ENCODE assay signal across 20 mouse cellular contexts in the genomic region with DNA sequence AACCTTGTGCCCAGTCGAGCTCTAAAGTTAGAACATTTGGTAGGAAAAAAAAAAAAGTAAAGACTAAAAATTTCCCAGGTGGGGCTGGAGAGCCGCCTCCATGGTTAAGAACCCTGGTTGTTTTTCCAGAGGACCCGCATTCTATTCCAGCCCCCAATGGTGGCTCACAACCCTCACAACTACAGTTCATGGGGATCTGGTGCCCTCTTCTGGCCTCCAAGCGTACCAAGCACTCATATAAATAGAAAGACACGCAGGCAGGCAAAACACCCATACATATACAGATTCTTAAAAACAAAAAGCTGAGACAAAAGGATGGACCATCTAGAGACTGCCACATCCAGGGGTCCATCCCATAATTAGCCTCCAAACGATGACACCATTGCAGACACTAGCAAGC. TPM values are rescaled to one million over a fixed set of nuclear protein-coding genes. Genes with fewer than 3 reads are reported as not detected.
A peak's percentile ranks its signal among the peaks of the same experiment; 100 is the strongest.
DNase-seq lines count a peak whose midpoint lies in the region; ATAC-seq and TF ChIP-seq lines count a peak whose summit lies in the region.
"Had no signal": no experiment of that assay in that cellular context is flagged by ENCODE, and none has a peak within 500 bp of the region (broad histone marks: within the 10 kb centered on the region; RNA-seq: fewer than 3 reads in every experiment).

No protein-coding gene starts in this region.

- POLR2A ChIA-PET in Patski (lab: Charles Lee): no interaction called here

- no peak overlapping the region for H3K27ac ChIP-seq in kidney, adult 2 months (ENCODE audit: insufficient read depth, low read depth, low read length)
- no peak overlapping the region for H3K27ac ChIP-seq in lung, postnatal 0 days (ENCODE audit: low read length)
- H3K27ac ChIP-seq: lung, embryonic 15.5 days; midbrain, embryonic 10.5 days had no signal

- no peak for DNase-seq in kidney, adult 2 months
- DNase-seq in kidney, adult 9 months: no peak
- DNase-seq in lung, postnatal 0 days (ENCODE audit: low spot score): no peak
- DNase-seq in lung, postnatal 36 days: no peak
- no peak for DNase-seq in Patski (ENCODE audit: low read depth, low spot score)
- DNase-seq in naive thymus-derived CD4-positive, alpha-beta T cell, adult 2 months (ENCODE audit: low read depth): peak; percentile 39
- no peak for DNase-seq in layer of hippocampus, postnatal 36 days
- DNase-seq in right cerebral cortex, postnatal 25 days: no peak
- DNase-seq: gastrocnemius, postnatal 36 days had no signal

- H3K4me3 ChIP-seq in kidney, adult 2 months (ENCODE audit: insufficient read depth, low read depth, low read length): no peak overlapping the region
- H3K4me3 ChIP-seq in lung, postnatal 0 days (ENCODE audit: low read depth, low read length): no peak overlapping the region
- H3K4me3 ChIP-seq: heart, embryonic 12.5 days; lung, embryonic 15.5 days; midbrain, embryonic 10.5 days; myocyte had no signal

- WGBS in kidney, adult 2 months: 89% methylated on average over 6 of the region's 6 CpGs
- 90% methylated on average over 6 of the region's 6 CpGs for WGBS in lung, postnatal 0 days

- 0 out of 2 replicates have a peak, but pooled peaks cover 4% of the 10 kb centered on the region for H3K4me1 ChIP-seq in kidney, adult 2 months (ENCODE audit: control insufficient read depth, insufficient read depth, low read length)
- no peaks in the 10 kb centered on the region for H3K4me1 ChIP-seq in lung, postnatal 0 days (ENCODE audit: insufficient read depth, low read depth, low read length)
- H3K4me1 ChIP-seq: heart, embryonic 12.5 days had no signal

- peak; percentile 69 for TF ChIP-seq CTCF in kidney, adult 2 months (conservative IDR thresholded peaks at IDR 0.05; ENCODE audit: insufficient read depth, insufficient read length, low read depth, low read length)
- peak; percentile 39 for TF ChIP-seq CTCF in lung, postnatal 0 days (IDR thresholded peaks at IDR 0.05)
- TF ChIP-seq CTCF in Patski (IDR thresholded peaks at IDR 0.05): peak; percentile 54

- H3K9me3 ChIP-seq in lung, postnatal 0 days (ENCODE audit: low read length): no peaks in the 10 kb centered on the region
- H3K9me3 ChIP-seq: G1E; heart, embryonic 12.5 days; lung, embryonic 15.5 days; midbrain, embryonic 10.5 days had no signal

- H3K36me3 ChIP-seq in kidney, adult 2 months (ENCODE audit: control insufficient read depth, insufficient read depth, low read length): no peaks in the 10 kb centered on the region
- no peaks in the 10 kb centered on the region for H3K36me3 ChIP-seq in lung, postnatal 0 days (ENCODE audit: insufficient read depth, low read length)
- H3K36me3 ChIP-seq: G1E; heart, embryonic 12.5 days; lung, embryonic 15.5 days; midbrain, embryonic 10.5 days had no signal

- H3K4me2 ChIP-seq in lung, postnatal 0 days (replicated peaks; ENCODE audit: low read depth, low read length): no peak overlapping the region
- H3K4me2 ChIP-seq: heart, embryonic 12.5 days; lung, embryonic 15.5 days had no signal

- TF ChIP-seq POLR2A in kidney, adult 2 months (IDR thresholded peaks at IDR 0.05; ENCODE audit: low read depth, low read length): no peak

- no peak for ATAC-seq in lung, postnatal 0 days
- no peak for ATAC-seq in Patski

- TF ChIP-seq EP300 in lung, postnatal 0 days (IDR thresholded peaks at IDR 0.05): no peak

- CTCF ChIA-PET in Patski (lab: Charles Lee): interaction anchor here (0.7 to 1.5 kb wide), 4 partner anchors 10 to 71 kb away, joined by 3 read pairs; no protein-coding TSS in a partner anchor

- no peak overlapping the region for H3K9ac ChIP-seq in lung, postnatal 0 days (replicated peaks; ENCODE audit: low read depth)
- H3K9ac ChIP-seq: heart, embryonic 12.5 days; lung, embryonic 15.5 days had no signal

- in situ Hi-C loops in Patski (cut with MboI; ENCODE audit: low pct_unique_long_range_greater_than_20kb): no loop called here

- H3K27me3 ChIP-seq in kidney, adult 2 months (replicated peaks; ENCODE audit: control insufficient read depth, insufficient read depth, low read length): no peaks in the 10 kb centered on the region
- H3K27me3 ChIP-seq in lung, postnatal 0 days (replicated peaks; ENCODE audit: insufficient read depth, low read length): no peaks in the 10 kb centered on the region
- no peaks in the 10 kb centered on the region for H3K27me3 ChIP-seq in Patski
- H3K27me3 ChIP-seq: heart, embryonic 12.5 days; lung, embryonic 15.5 days had no signal

RNA-seq across cellular contexts. Expression of a gene that starts 2.1 kb away (rescaled TPM):
- polyA plus RNA-seq in kidney, adult 2 months (2012; rRNA removed): 0.07 and 0.23 TPM in 2 replicates
- polyA plus RNA-seq in lung, postnatal 0 days (2015; fragmentation: Nextera tagmentation; extraction: Ambion mirVana): 0.20 TPM in 1 of 2 replicates, not detected in the other
- polyA plus RNA-seq in Patski (2021): 0.23 TPM
- total RNA-seq in layer of hippocampus, postnatal 36 days (2021): not detected
- total RNA-seq: adrenal gland, adult 18-20 months; gastrocnemius, postnatal 36 days; layer of hippocampus, postnatal 10 days; left cerebral cortex, postnatal 36 days had no signal
- polyA plus RNA-seq: G1E; heart, embryonic 12.5 days; hindbrain, embryonic 11.5 days; kidney, embryonic 14.5 days; midbrain, embryonic 10.5 days; myocyte; stomach, embryonic 14.5 days had no signal

RNA-seq across cellular contexts. Expression of a gene that starts 30.6 kb away (rescaled TPM):
- 0.05 and 0.11 TPM in 2 replicates for polyA plus RNA-seq in kidney, adult 2 months (2012; rRNA removed)
- polyA plus RNA-seq in lung, postnatal 0 days (2015; fragmentation: Nextera tagmentation; extraction: Ambion mirVana): 0.07 TPM in 1 of 2 replicates, not detected in the other
- 0.09 TPM for polyA plus RNA-seq in Patski (2021)
- not detected for total RNA-seq in layer of hippocampus, postnatal 36 days (2021)
- total RNA-seq: gastrocnemius, postnatal 36 days; left cerebral cortex, postnatal 36 days had no signal
- polyA plus RNA-seq: G1E; myocyte; stomach, embryonic 14.5 days had no signal

RNA-seq across cellular contexts. Expression of a gene that starts 50.2 kb away (rescaled TPM):
- polyA plus RNA-seq in kidney, adult 2 months (2012; rRNA removed): 251 and 256 TPM in 2 replicates
- 801 and 895 TPM in 2 replicates for polyA plus RNA-seq in lung, postnatal 0 days (2015; fragmentation: Nextera tagmentation; extraction: Ambion mirVana)
- polyA plus RNA-seq in Patski (2021): 1.1 TPM
- total RNA-seq in layer of hippocampus, postnatal 36 days (2021): under 1 TPM; 0.45 to 0.68 TPM
- polyA plus RNA-seq: G1E, myocyte had no signal

Comparison
In these comparisons a context has a peak if more than half of its experiments do, and no peak if none do; other contexts are left out.
1. RNA of a gene that starts 50.2 kb away (polyA plus RNA-seq): 801 to 895 TPM in lung, postnatal 0 days and 251 to 256 TPM in kidney, adult 2 months; 1.1 TPM in Patski (single experiment); every median in the first group is over 100 times any median in the second.
2. Peak in every context shown above with its lines, with median percentiles within 50 percentile points of each other: CTCF ChIP-seq.